Mouse (Mus musculus) kidney, adult 9 months (tissue): ENCODE measurements around the gene Alppl2.

Experiments
- DNase-seq: peaks from one replicate; pipeline ENCODE4 v3.0.0; 2022

Gene Alppl2

GRCm38 (mm10) chr1:87041814-87042438, 47.8 kb downstream of the Alppl2 start:
- DNase-seq: peak; percentile 73

DNA sequence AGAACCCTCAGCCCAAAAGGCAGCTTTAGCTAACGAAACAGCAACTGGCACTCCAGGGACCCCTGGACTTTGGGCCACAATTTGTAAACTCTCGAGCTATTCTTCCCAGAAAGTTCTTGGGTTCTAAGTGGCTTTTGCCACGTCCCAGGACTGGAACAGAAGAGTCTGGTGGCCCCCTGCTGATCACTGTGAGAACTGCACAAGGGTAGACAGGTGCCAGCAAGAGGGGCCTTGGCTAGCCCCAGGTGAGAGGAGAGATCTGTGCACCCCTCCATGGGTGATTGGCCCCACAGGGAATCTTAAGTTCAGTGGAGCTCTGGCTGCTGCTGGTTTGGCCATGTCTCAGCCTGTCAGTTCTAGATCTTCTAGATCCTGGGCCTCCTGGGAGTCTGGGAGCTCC, 48.6 kb downstream of the Alppl2 start:
- DNase-seq: peak; percentile 70

DNA sequence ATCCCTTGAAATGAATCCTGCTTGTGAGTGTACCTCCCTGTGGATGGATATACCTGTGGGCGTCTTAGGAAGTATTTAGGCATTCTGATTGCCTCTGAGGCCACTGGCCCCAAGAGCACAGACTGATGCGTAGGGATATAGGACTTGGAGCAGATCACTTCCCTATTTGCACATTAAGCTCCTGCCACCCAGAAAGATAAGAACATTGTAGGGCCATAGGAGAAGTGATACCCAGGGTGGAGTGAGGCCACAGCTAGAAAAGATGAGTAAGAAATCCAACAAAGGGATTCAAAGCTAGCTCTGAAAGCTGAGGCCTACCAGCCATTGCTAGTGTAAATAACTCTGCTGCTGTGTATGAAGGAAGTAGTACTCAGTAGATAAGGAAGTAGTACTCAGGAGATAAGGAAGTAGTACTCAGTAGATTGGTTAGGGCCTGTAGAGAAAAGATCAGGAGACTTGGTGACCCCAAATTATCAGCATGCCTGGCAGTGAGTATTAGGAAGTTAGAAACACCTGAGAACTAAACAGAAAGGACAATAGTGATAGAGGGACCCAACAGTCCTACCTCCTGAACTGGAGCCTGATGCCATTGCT, 51.2 kb downstream of the Alppl2 start:
- DNase-seq: no peak
